Mouse (Mus musculus) hindbrain, postnatal 0 days (tissue): ENCODE measurements at regions not wholly inside any gene's neighbourhood (a gene's known extent, or its start where the extent isn't known, plus 50 kb on each side); places are given as distances from the start of the nearest gene placed in this dataset.

Experiments used
- ATAC-seq: fragments of 200-750 bp; cut with Nextera tagmentation; 2 replicates; pipeline ENCODE4 v1.8.0; 2017; ENCODE audit warnings: mild to moderate bottlenecking, moderate TSS enrichment, moderate library complexity
- DNase-seq: peaks from one replicate; pipeline ENCODE4 v3.0.0-alpha.2; 2015; ENCODE audit warnings: low spot score
- H3K27ac ChIP-seq: fragments of 300-500 bp; sonication (generic); 2 replicates; pipeline ENCODE4 v1.5.1; 2014; ENCODE audit warnings: mild to moderate bottlenecking
- H3K27me3 ChIP-seq: fragments of 300-500 bp; sonication (generic); 2 replicates; pipeline ENCODE4 v1.6.1; 2014; ENCODE audit warnings: low read length, mixed read lengths; ENCODE audit not compliant: insufficient read depth
- H3K36me3 ChIP-seq: fragments of 300-500 bp; sonication (generic); 2 replicates; pipeline ENCODE4 v1.6.1; 2014; ENCODE audit warnings: low read length, mixed read lengths; ENCODE audit not compliant: insufficient read depth
- H3K4me1 ChIP-seq: fragments of 300-500 bp; sonication (generic); 2 replicates; pipeline ENCODE4 v1.6.1; 2014; ENCODE audit warnings: antibody characterized with exemption, low read length, mixed read lengths; ENCODE audit not compliant: insufficient read depth
- H3K4me2 ChIP-seq: fragments of 300-500 bp; sonication (generic); 2 replicates; pipeline ENCODE4 v1.6.1; 2014; ENCODE audit warnings: low read depth, mild to moderate bottlenecking, low read length, moderate library complexity, mixed read lengths
- H3K4me3 ChIP-seq: fragments of 300-500 bp; sonication (generic); 2 replicates; pipeline ENCODE4 v1.5.1; 2014; ENCODE audit warnings: low read length
- H3K9ac ChIP-seq: fragments of 300-500 bp; sonication (generic); replicated peaks from 2 replicates; pipeline ENCODE4 v1.6.1; 2014; ENCODE audit warnings: mild to moderate bottlenecking, low read length, moderate library complexity, mixed read lengths
- H3K9me3 ChIP-seq: fragments of 300-500 bp; sonication (generic); 2 replicates; pipeline ENCODE4 v1.6.1; 2016; ENCODE audit warnings: low read length, mixed read lengths
- CTCF ChIP-seq: IDR thresholded peaks from 2 replicates; pipeline ENCODE4 v1.5.1; 2016; ENCODE audit warnings: antibody characterized with exemption, control low read depth, low read depth
- WGBS: fragments of 180-500 bp; shearing (Covaris S2); extraction: QIAGEN DNeasy Blood & Tissue Kit; methylation state at CpG from one replicate; pipeline ENCODE4 v1.1.7; 2014; 5-methylcytosine and 5-hydroxymethylcytosine counted together

- 60% methylated on average over 6 of the region's 6 CpGs for WGBS
- DNase-seq: peak; percentile 69
Measured at GRCm38 (mm10) chr16:24156729-24157430, 168.2 kb upstream of the Bcl6 start.

GRCm38 (mm10) chr16:24154816-24155357, 166.2 kb upstream of the Bcl6 start:
- Histone ChIP-seq H3K27me3 (no peaks in the 10 kb centered on the region), H3K36me3 (no peaks in the 10 kb centered on the region), H3K9me3 (no peaks in the 10 kb centered on the region), H3K4me1 (no peaks in the 10 kb centered on the region), H3K4me2 (no peak overlapping the region), H3K27ac (no peak overlapping the region), H3K9ac (no peak overlapping the region), H3K4me3 (no peak overlapping the region)
- DNase-seq: no peak
- 86% methylated on average over 4 of the region's 4 CpGs for WGBS
- TF ChIP-seq CTCF: no peak
- ATAC-seq: no peak

More at GRCm38 (mm10) chr16:24156729-24157430, 168.2 kb upstream of the Bcl6 start:
- Histone ChIP-seq H3K27me3 (no peaks in the 10 kb centered on the region), H3K36me3 (no peaks in the 10 kb centered on the region), H3K4me1 (no peaks in the 10 kb centered on the region), H3K4me2 (no peak overlapping the region), H3K9ac (no peak overlapping the region), H3K9me3 (no peaks in the 10 kb centered on the region), H3K27ac (no peak overlapping the region), H3K4me3 (no peak overlapping the region)
- peak; percentile 67 for ATAC-seq
- TF ChIP-seq CTCF: no peak

- no peak overlapping the region for H3K4me2 ChIP-seq
- no peaks in the 10 kb centered on the region for H3K36me3 ChIP-seq
- H3K27me3 ChIP-seq: no peaks in the 10 kb centered on the region
- H3K9me3 ChIP-seq: no peaks in the 10 kb centered on the region
- no peak overlapping the region for H3K4me3 ChIP-seq
- peaks cover 3% of the 10 kb centered on the region; the same call in 1 of the 2 replicates for H3K4me1 ChIP-seq
- H3K9ac ChIP-seq: no peak overlapping the region
- ATAC-seq (no peak), DNase-seq (no peak)
- no peak for TF ChIP-seq CTCF
- H3K27ac ChIP-seq: no peak overlapping the region
- 70% methylated on average over 1 of the region's 1 CpGs for WGBS
Measured at GRCm38 (mm10) chr16:24153943-24154342, 165.3 kb upstream of the Bcl6 start.

- H3K9me3 ChIP-seq: no peaks in the 10 kb centered on the region
- H3K4me1 ChIP-seq: peaks cover 3% of the 10 kb centered on the region; the same call in 1 of the 2 replicates
- H3K27ac ChIP-seq: no peak overlapping the region
- no peak overlapping the region for H3K9ac ChIP-seq
- DNase-seq (no peak), ATAC-seq (no peak)
- no peaks in the 10 kb centered on the region for H3K36me3 ChIP-seq
- no peak overlapping the region for H3K4me2 ChIP-seq
- no peak for TF ChIP-seq CTCF
- 87% methylated on average over 7 of the region's 7 CpGs for WGBS
- H3K27me3 ChIP-seq: no peaks in the 10 kb centered on the region
- H3K4me3 ChIP-seq: no peak overlapping the region
Measured at GRCm38 (mm10) chr16:24151831-24152247, 163.2 kb upstream of the Bcl6 start.

- Histone ChIP-seq H3K4me3 (no peak overlapping the region), H3K36me3 (no peaks in the 10 kb centered on the region), H3K27ac (no peak overlapping the region), H3K9ac (no peak overlapping the region), H3K9me3 (no peaks in the 10 kb centered on the region), H3K4me1 (peaks cover 3% of the 10 kb centered on the region; the same call in 1 of the 2 replicates), H3K4me2 (no peak overlapping the region), H3K27me3 (no peaks in the 10 kb centered on the region)
- no peak for TF ChIP-seq CTCF
- DNase-seq (no peak), ATAC-seq (no peak)
- 87% methylated on average over 7 of the region's 7 CpGs for WGBS
Measured at GRCm38 (mm10) chr16:24151178-24151725, 162.6 kb upstream of the Bcl6 start.

- no peak overlapping the region for H3K4me2 ChIP-seq
- no peak for ATAC-seq
- H3K4me1 ChIP-seq: peaks cover 3% of the 10 kb centered on the region; the same call in 1 of the 2 replicates
- no peaks in the 10 kb centered on the region for H3K36me3 ChIP-seq
- TF ChIP-seq CTCF: no peak
- WGBS: 92% methylated on average over 2 of the region's 2 CpGs
- H3K27ac ChIP-seq: no peak overlapping the region
- DNase-seq: no peak
- H3K4me3 ChIP-seq: no peak overlapping the region
- no peak overlapping the region for H3K9ac ChIP-seq
- H3K27me3 ChIP-seq: no peaks in the 10 kb centered on the region
- no peaks in the 10 kb centered on the region for H3K9me3 ChIP-seq
Measured at GRCm38 (mm10) chr16:24150512-24150911, 161.9 kb upstream of the Bcl6 start.

GRCm38 (mm10) chr16:24149441-24149840, 160.8 kb upstream of the Bcl6 start:
- no peak overlapping the region for H3K4me2 ChIP-seq
- H3K9ac ChIP-seq: no peak overlapping the region
- H3K27ac ChIP-seq: no peak overlapping the region
- no peak overlapping the region for H3K4me3 ChIP-seq
- no peaks in the 10 kb centered on the region for H3K9me3 ChIP-seq
- no peak for TF ChIP-seq CTCF
- no peak for DNase-seq
- ATAC-seq: no peak
- peaks cover 3% of the 10 kb centered on the region; the same call in 1 of the 2 replicates for H3K4me1 ChIP-seq
- WGBS: 69% methylated on average over 4 of the region's 4 CpGs
- no peaks in the 10 kb centered on the region for H3K36me3 ChIP-seq
- no peaks in the 10 kb centered on the region for H3K27me3 ChIP-seq
